Mouse (Mus musculus) intestine, postnatal 0 days (tissue): ENCODE measurements around the gene Cdca7. TPM values are rescaled to one million over a fixed set of nuclear protein-coding genes. Genes with fewer than 3 reads are reported as not detected.

Source experiments
- ATAC-seq: fragments of 200-750 bp; cut with Nextera tagmentation; 2 replicates; pipeline ENCODE4 v1.8.0; 2017; ENCODE audit warnings: mild to moderate bottlenecking, moderate TSS enrichment, moderate library complexity
- H3K27ac ChIP-seq: fragments of 300-500 bp; sonication (generic); 2 replicates; pipeline ENCODE4 v1.5.1; 2014; ENCODE audit warnings: mild to moderate bottlenecking, low read depth, low read length, moderate library complexity
- H3K27me3 ChIP-seq: fragments of 300-500 bp; sonication (generic); replicated peaks from 2 replicates; pipeline ENCODE4 v1.6.1; 2014; ENCODE audit warnings: low read length, mixed read lengths; ENCODE audit not compliant: control insufficient read depth, insufficient read depth
- H3K36me3 ChIP-seq: fragments of 300-500 bp; sonication (generic); 2 replicates; pipeline ENCODE4 v1.6.1; 2014; ENCODE audit warnings: mild to moderate bottlenecking, moderate library complexity; ENCODE audit not compliant: control insufficient read depth, insufficient read depth
- H3K4me1 ChIP-seq: fragments of 300-500 bp; sonication (generic); replicated peaks from 2 replicates; pipeline ENCODE4 v1.6.1; 2014; ENCODE audit warnings: antibody characterized with exemption, low read length, mixed read lengths; ENCODE audit not compliant: control insufficient read depth, insufficient read depth
- H3K4me2 ChIP-seq: fragments of 300-500 bp; sonication (generic); replicated peaks from 2 replicates; pipeline ENCODE4 v1.6.1; 2014; ENCODE audit warnings: low read depth, mild to moderate bottlenecking, moderate library complexity
- H3K4me3 ChIP-seq: fragments of 300-500 bp; sonication (generic); 2 replicates; pipeline ENCODE4 v1.5.1; 2014; ENCODE audit warnings: low read depth, low read length
- H3K9ac ChIP-seq: fragments of 300-500 bp; sonication (generic); 2 replicates; pipeline ENCODE4 v1.6.1; 2014; ENCODE audit warnings: mild to moderate bottlenecking, low read depth, low read length
- H3K9me3 ChIP-seq: fragments of 300-500 bp; sonication (generic); 2 replicates; pipeline ENCODE4 v1.6.1; 2016; ENCODE audit warnings: mixed run types; ENCODE audit not compliant: control insufficient read depth
- CTCF ChIP-seq: sonication (generic); IDR thresholded peaks from 2 replicates; pipeline ENCODE4 v1.5.1; 2016; ENCODE audit warnings: low read depth, mild to moderate bottlenecking, control low read depth, antibody characterized with exemption, moderate library complexity
- WGBS: fragments of 180-500 bp; shearing (Covaris S2); extraction: QIAGEN DNeasy Blood & Tissue Kit; methylation state at CpG from one replicate; pipeline ENCODE4 v1.1.7; 2014; 5-methylcytosine and 5-hydroxymethylcytosine counted together
- polyA plus RNA-seq: library from polyadenylated mRNA; unstranded; fragments of >200 nt; fragmentation: Nextera tagmentation; extraction: Ambion mirVana; gene quantifications from 2 replicates; pipeline ENCODE4 v1.2.1, GENCODE M21; 2015

Gene Cdca7
- polyA plus RNA-seq, 1 experiment from 2014 or later = 32.5 TPM

- ATAC-seq = peak; percentile 59; the same call in 1 of the 2 replicates
- H3K27ac ChIP-seq = no peak overlapping the region
- no peak overlapping the region; the same call in 1 of the 2 replicates for H3K4me2 ChIP-seq
- WGBS = 19% methylated on average over 17 of the region's 17 CpGs
- H3K4me3 ChIP-seq = no peak overlapping the region
- H3K36me3 ChIP-seq = no peaks in the 10 kb centered on the region
- H3K4me1 ChIP-seq = no peaks in the 10 kb centered on the region
- no peak overlapping the region for H3K9ac ChIP-seq
- no peaks in the 10 kb centered on the region for H3K9me3 ChIP-seq
- H3K27me3 ChIP-seq = no peaks in the 10 kb centered on the region
- TF ChIP-seq CTCF = peak; percentile 95
Observed at GRCm38 (mm10) chr2:72515971-72516719, 40.2 kb downstream of the Cdca7 start.

- 32% methylated on average over 8 of the region's 8 CpGs for WGBS
- no peak overlapping the region; the same call in 1 of the 2 replicates for H3K4me2 ChIP-seq
- H3K36me3 ChIP-seq = no peaks in the 10 kb centered on the region
- TF ChIP-seq CTCF = no peak
- H3K4me1 ChIP-seq = no peaks in the 10 kb centered on the region
- H3K27me3 ChIP-seq = no peaks in the 10 kb centered on the region
- no peak for ATAC-seq
- H3K9me3 ChIP-seq = no peaks in the 10 kb centered on the region
- H3K9ac ChIP-seq = no peak overlapping the region
- no peak overlapping the region for H3K4me3 ChIP-seq
- H3K27ac ChIP-seq = no peak overlapping the region
Observed at GRCm38 (mm10) chr2:72516720-72517089, 40.7 kb downstream of the Cdca7 start.

GRCm38 (mm10) chr2:72524022-72524421 is 48.1 kb downstream of the Cdca7 start:
- no peaks in the 10 kb centered on the region for H3K36me3 ChIP-seq

GRCm38 (mm10) chr2:72525556-72525955 is 49.6 kb downstream of the Cdca7 start:
- H3K27me3 ChIP-seq = no peaks in the 10 kb centered on the region
- TF ChIP-seq CTCF = no peak
- no peak overlapping the region for H3K9ac ChIP-seq
- no peak overlapping the region for H3K4me2 ChIP-seq
- no peak overlapping the region for H3K4me3 ChIP-seq
- H3K4me1 ChIP-seq = no peaks in the 10 kb centered on the region
- ATAC-seq = no peak
- no peaks in the 10 kb centered on the region for H3K9me3 ChIP-seq
- 94% methylated on average over 3 of the region's 3 CpGs for WGBS
- H3K36me3 ChIP-seq = no peaks in the 10 kb centered on the region
- no peak overlapping the region for H3K27ac ChIP-seq

More at GRCm38 (mm10) chr2:72524022-72524421, 48.1 kb downstream of the Cdca7 start:
- H3K4me3 ChIP-seq = no peak overlapping the region
- H3K4me2 ChIP-seq = no peak overlapping the region
- no peaks in the 10 kb centered on the region for H3K4me1 ChIP-seq
- 0 out of 2 replicates have a peak, but pooled peaks have one; percentile 43 for ATAC-seq
- H3K9me3 ChIP-seq = no peaks in the 10 kb centered on the region
- no peaks in the 10 kb centered on the region for H3K27me3 ChIP-seq
- no peak overlapping the region for H3K27ac ChIP-seq
- H3K9ac ChIP-seq = no peak overlapping the region
- TF ChIP-seq CTCF = no peak
- 42% methylated on average over 12 of the region's 12 CpGs for WGBS

- Histone ChIP-seq H3K9ac (no peak overlapping the region), H3K9me3 (no peaks in the 10 kb centered on the region), H3K4me1 (no peaks in the 10 kb centered on the region), H3K36me3 (no peaks in the 10 kb centered on the region), H3K4me2 (no peak overlapping the region), H3K27ac (no peak overlapping the region), H3K4me3 (no peak overlapping the region), H3K27me3 (no peaks in the 10 kb centered on the region)
- 69% methylated on average over 10 of the region's 10 CpGs for WGBS
- no peak for ATAC-seq
- no peak for TF ChIP-seq CTCF
Observed at GRCm38 (mm10) chr2:72529026-72529357, 53.0 kb downstream of the Cdca7 start.

- H3K4me3 ChIP-seq = no peak overlapping the region
Observed at GRCm38 (mm10) chr2:72529358-72530319, 53.7 kb downstream of the Cdca7 start.

More at GRCm38 (mm10) chr2:72529358-72530319, 53.7 kb downstream of the Cdca7 start:
- no peaks in the 10 kb centered on the region for H3K27me3 ChIP-seq
- H3K4me1 ChIP-seq = no peaks in the 10 kb centered on the region
- H3K4me2 ChIP-seq = no peak overlapping the region
- H3K9ac ChIP-seq = no peak overlapping the region
- WGBS = 53% methylated on average over 25 of the region's 25 CpGs
- TF ChIP-seq CTCF = no peak
- H3K27ac ChIP-seq = no peak overlapping the region
- H3K36me3 ChIP-seq = no peaks in the 10 kb centered on the region
- no peaks in the 10 kb centered on the region for H3K9me3 ChIP-seq
- ATAC-seq = no peak
